Mouse (Mus musculus): ENCODE measurements around the gene Rbfox2.

DNA sequence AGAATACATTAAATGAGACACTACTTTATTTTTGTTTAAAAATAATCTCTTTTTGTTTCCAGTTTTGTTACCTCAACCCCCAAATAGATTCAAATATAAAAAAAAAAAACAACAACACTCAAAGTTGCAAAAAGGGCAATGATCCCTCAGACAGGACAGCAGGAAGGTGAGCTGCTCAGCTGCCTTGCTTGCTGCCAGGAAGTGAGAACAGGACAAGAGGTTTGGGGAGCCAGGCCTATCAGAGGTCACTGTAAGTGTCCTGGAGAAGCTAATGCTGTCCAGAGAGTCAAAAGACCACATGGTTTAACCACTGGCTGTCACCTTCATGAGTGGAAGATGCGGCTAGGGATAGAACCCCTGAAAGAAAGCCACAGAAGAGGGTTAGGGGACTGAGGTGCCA lies 161.8 kb downstream of the Rbfox2 start:
- TF ChIP-seq CTCF (conservative IDR thresholded peaks at IDR 0.05; ENCODE audit: insufficient read depth, insufficient read length, low read depth, low read length) (no peak), POLR2A (IDR thresholded peaks at IDR 0.05; ENCODE audit: low read depth, low read length) (no peak)
